Mouse (Mus musculus): ENCODE results near the gene Tspan11. TPM values are rescaled to one million over a fixed set of nuclear protein-coding genes. Genes with fewer than 3 reads are reported as not detected.
A peak's percentile ranks its signal among the peaks of the same experiment; 100 is the strongest.

Tspan11 gene
- polyA plus RNA-seq, 1 experiment from 2014 or later = 1.9 TPM

GRCm38 (mm10) chr6:127987374-127987773, 100.0 kb downstream of the Tspan11 start:
- Histone ChIP-seq H3K4me1 (replicated peaks) (peaks cover 87% of the 10 kb centered on the region), H3K27me3 (replicated peaks) (no peaks in the 10 kb centered on the region), H3K36me3 (0 out of 2 replicates have a peak, but pooled peaks cover 5% of the 10 kb centered on the region), H3K27ac (ENCODE audit: poor library complexity, severe bottlenecking) (peak overlapping the region; percentile 89), H3K4me3 (no peak overlapping the region), H3K4me2 (no peak overlapping the region), H3K9me3 (replicated peaks) (no peaks in the 10 kb centered on the region), H3K9ac (no peak overlapping the region)
- ATAC-seq (ENCODE audit: insufficient number of reproducible peaks, low FRiP score) = no peak
- 73% methylated on average over 14 of the region's 14 CpGs for WGBS

DNA sequence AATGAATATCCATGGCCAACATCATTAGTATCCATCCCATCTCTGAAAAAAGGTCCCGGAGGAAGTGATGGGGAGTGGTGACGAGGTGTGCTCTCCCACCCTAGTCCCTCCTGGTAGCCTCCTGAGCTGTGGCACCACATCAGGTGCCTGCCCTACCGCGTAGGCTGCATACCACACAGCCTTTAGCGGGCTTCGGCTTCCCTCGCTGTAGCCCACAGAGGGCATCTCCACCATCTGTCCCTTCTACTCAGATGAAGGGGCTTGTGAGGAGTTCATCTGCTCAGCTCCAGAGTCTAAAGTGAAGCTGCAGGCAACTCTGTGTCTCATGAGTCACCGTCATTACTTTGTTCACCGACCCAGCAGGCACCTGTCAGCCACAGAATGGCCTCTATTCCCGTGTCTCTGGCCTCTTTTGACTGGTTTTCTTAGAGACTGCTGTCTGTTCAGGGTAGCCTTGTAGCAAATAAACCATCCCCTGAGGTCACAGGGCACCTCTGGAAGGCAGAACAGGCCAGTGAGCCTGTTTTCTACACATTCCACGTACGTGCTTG, 101.6 kb downstream of the Tspan11 start:
- ATAC-seq (ENCODE audit: insufficient number of reproducible peaks, low FRiP score) = no peak
- Histone ChIP-seq H3K4me2 (peak overlapping the region; percentile 52; the same call in 1 of the 2 replicates), H3K4me1 (replicated peaks) (peaks cover 91% of the 10 kb centered on the region), H3K36me3 (peaks cover 5% of the 10 kb centered on the region; the same call in 1 of the 2 replicates), H3K9me3 (replicated peaks) (no peaks in the 10 kb centered on the region), H3K27ac (ENCODE audit: poor library complexity, severe bottlenecking) (peak overlapping the region; percentile 97), H3K4me3 (no peak overlapping the region), H3K27me3 (replicated peaks) (no peaks in the 10 kb centered on the region), H3K9ac (peak overlapping the region; percentile 53)
- 83% methylated on average over 12 of the region's 12 CpGs for WGBS

- Histone ChIP-seq H3K4me2 (peak overlapping the region; percentile 52), H3K4me3 (peak overlapping the region; percentile 26), H3K36me3 (no peaks in the 10 kb centered on the region; the same call in 1 of the 2 replicates), H3K9ac (peak overlapping the region; percentile 60), H3K27ac (ENCODE audit: poor library complexity, severe bottlenecking) (peak overlapping the region; percentile 97), H3K9me3 (replicated peaks) (no peaks in the 10 kb centered on the region), H3K4me1 (replicated peaks) (peaks cover 97% of the 10 kb centered on the region), H3K27me3 (replicated peaks) (no peaks in the 10 kb centered on the region)
- 41% methylated on average over 11 of the region's 11 CpGs for WGBS
- peak; percentile 78 for ATAC-seq (ENCODE audit: insufficient number of reproducible peaks, low FRiP score)
Observed at GRCm38 (mm10) chr6:127989624-127990212, 102.3 kb downstream of the Tspan11 start.

- no peaks in the 10 kb centered on the region for H3K27me3 ChIP-seq (replicated peaks)
- H3K9me3 ChIP-seq (replicated peaks) = no peaks in the 10 kb centered on the region
- no peak overlapping the region for H3K4me3 ChIP-seq
- no peaks in the 10 kb centered on the region; the same call in 1 of the 2 replicates for H3K36me3 ChIP-seq
- H3K27ac ChIP-seq (ENCODE audit: poor library complexity, severe bottlenecking) = peak overlapping the region; percentile 97
- 52% methylated on average over 11 of the region's 11 CpGs for WGBS
- H3K4me2 ChIP-seq = peak overlapping the region; percentile 52
- peaks cover 87% of the 10 kb centered on the region for H3K4me1 ChIP-seq (replicated peaks)
- ATAC-seq (ENCODE audit: insufficient number of reproducible peaks, low FRiP score) = peak; percentile 71
- H3K9ac ChIP-seq = peak overlapping the region; percentile 61
Observed at GRCm38 (mm10) chr6:127991509-127992176, 104.3 kb downstream of the Tspan11 start.

DNA sequence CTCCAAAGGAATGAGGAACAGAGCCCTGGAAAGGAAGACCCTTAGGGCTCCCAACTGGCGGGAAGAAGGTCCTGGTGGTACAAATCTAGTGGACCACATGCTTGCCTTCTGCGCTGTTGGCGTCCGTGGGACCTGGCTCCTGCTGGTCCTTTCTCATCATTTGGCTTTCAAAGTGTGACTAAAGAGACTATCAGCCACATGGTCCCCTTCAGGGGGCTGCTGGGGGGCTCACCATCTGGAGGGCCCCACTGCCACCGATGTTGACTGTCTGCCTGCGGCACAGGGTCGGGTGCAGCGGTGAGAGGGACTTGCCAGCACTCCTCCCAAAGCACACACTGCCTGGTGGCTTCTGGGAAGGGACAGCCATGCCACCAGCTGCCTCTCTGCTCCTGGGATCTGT, 105.6 kb downstream of the Tspan11 start:
- 0 out of 2 replicates have a peak overlapping the region, but pooled peaks have one; percentile 97 for H3K27ac ChIP-seq (ENCODE audit: poor library complexity, severe bottlenecking)
- H3K4me2 ChIP-seq = no peak overlapping the region
- ATAC-seq (ENCODE audit: insufficient number of reproducible peaks, low FRiP score) = no peak
- H3K4me1 ChIP-seq (replicated peaks) = peaks cover 73% of the 10 kb centered on the region
- no peak overlapping the region for H3K4me3 ChIP-seq
- H3K27me3 ChIP-seq (replicated peaks) = no peaks in the 10 kb centered on the region
- H3K9me3 ChIP-seq (replicated peaks) = no peaks in the 10 kb centered on the region
- peaks cover 10% of the 10 kb centered on the region for H3K36me3 ChIP-seq
- WGBS = 88% methylated on average over 8 of the region's 8 CpGs
- no peak overlapping the region for H3K9ac ChIP-seq

DNA sequence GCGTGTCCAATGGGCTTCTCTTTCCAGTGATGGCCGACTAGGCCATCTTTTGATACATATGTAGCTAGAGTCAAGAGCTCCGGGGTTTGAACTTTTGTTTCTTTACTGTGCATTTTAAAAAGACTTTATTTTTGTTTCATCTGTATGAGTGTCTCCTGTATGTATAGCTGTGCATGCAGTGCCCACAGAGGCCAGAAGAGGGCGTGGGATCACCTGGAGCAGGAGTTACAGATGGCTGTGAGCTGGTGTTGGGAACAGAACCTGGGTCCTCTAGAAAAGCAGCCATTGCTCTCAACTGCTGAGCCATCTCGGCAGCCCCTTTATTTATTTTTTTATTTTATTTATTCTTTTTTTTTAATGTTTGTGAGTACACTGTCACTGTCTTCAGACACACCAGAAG, 109.5 kb downstream of the Tspan11 start:
- Histone ChIP-seq H3K36me3 (peaks cover 15% of the 10 kb centered on the region), H3K9me3 (replicated peaks) (no peaks in the 10 kb centered on the region), H3K4me3 (no peak overlapping the region), H3K27ac (ENCODE audit: poor library complexity, severe bottlenecking) (no peak overlapping the region), H3K4me1 (replicated peaks) (peaks cover 49% of the 10 kb centered on the region), H3K4me2 (no peak overlapping the region), H3K27me3 (replicated peaks) (no peaks in the 10 kb centered on the region), H3K9ac (no peak overlapping the region)
- no peak for ATAC-seq (ENCODE audit: insufficient number of reproducible peaks, low FRiP score)
- 83% methylated on average over 5 of the region's 5 CpGs for WGBS

GRCm38 (mm10) chr6:127999118-127999517, 111.7 kb downstream of the Tspan11 start:
- Histone ChIP-seq H3K36me3 (peaks cover 15% of the 10 kb centered on the region), H3K4me2 (no peak overlapping the region), H3K27me3 (replicated peaks) (no peaks in the 10 kb centered on the region), H3K4me1 (replicated peaks) (peaks cover 51% of the 10 kb centered on the region), H3K4me3 (no peak overlapping the region), H3K9me3 (replicated peaks) (no peaks in the 10 kb centered on the region), H3K9ac (no peak overlapping the region), H3K27ac (ENCODE audit: poor library complexity, severe bottlenecking) (no peak overlapping the region)
- WGBS = 88% methylated on average over 2 of the region's 2 CpGs
- ATAC-seq (ENCODE audit: insufficient number of reproducible peaks, low FRiP score) = no peak

GRCm38 (mm10) chr6:128000777-128001176, 113.4 kb downstream of the Tspan11 start:
- Histone ChIP-seq H3K9ac (no peak overlapping the region), H3K27me3 (replicated peaks) (no peaks in the 10 kb centered on the region), H3K4me2 (no peak overlapping the region), H3K27ac (ENCODE audit: poor library complexity, severe bottlenecking) (no peak overlapping the region), H3K4me3 (no peak overlapping the region), H3K4me1 (replicated peaks) (peaks cover 52% of the 10 kb centered on the region), H3K9me3 (replicated peaks) (no peaks in the 10 kb centered on the region), H3K36me3 (peaks cover 15% of the 10 kb centered on the region)
- ATAC-seq (ENCODE audit: insufficient number of reproducible peaks, low FRiP score) = no peak
- WGBS = 75% methylated on average over 3 of the region's 3 CpGs

DNA sequence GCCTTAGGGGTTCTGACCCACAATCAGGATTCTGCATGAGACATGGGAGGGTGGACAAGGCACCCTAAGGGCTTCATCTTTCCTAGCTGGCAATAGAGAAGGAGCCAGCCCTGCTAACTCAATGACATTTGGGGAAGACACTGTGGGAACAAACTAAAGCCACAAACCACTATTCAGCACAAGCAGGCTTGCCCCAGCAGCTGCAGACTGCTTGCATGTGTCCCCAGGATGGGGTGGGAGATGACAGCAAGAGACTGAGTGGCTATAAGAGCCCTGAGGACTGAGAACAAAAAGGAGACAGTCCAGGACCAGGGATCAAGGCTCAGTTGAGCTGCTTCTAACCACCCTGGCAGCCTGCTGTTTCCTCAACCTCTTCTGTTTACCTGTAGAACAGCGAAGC, 114.2 kb downstream of the Tspan11 start:
- no peak overlapping the region for H3K9ac ChIP-seq
- no peaks in the 10 kb centered on the region for H3K9me3 ChIP-seq (replicated peaks)
- no peak for ATAC-seq (ENCODE audit: insufficient number of reproducible peaks, low FRiP score)
- H3K27ac ChIP-seq (ENCODE audit: poor library complexity, severe bottlenecking) = no peak overlapping the region
- H3K36me3 ChIP-seq = peaks cover 15% of the 10 kb centered on the region
- no peak overlapping the region for H3K4me2 ChIP-seq
- no peaks in the 10 kb centered on the region for H3K27me3 ChIP-seq (replicated peaks)
- 74% methylated on average over 1 of the region's 1 CpGs for WGBS
- H3K4me3 ChIP-seq = no peak overlapping the region
- H3K4me1 ChIP-seq (replicated peaks) = peaks cover 60% of the 10 kb centered on the region

GRCm38 (mm10) chr6:128002104-128002503, 114.7 kb downstream of the Tspan11 start:
- Histone ChIP-seq H3K4me3 (no peak overlapping the region), H3K27ac (ENCODE audit: poor library complexity, severe bottlenecking) (no peak overlapping the region), H3K36me3 (peaks cover 13% of the 10 kb centered on the region), H3K4me2 (no peak overlapping the region), H3K27me3 (replicated peaks) (no peaks in the 10 kb centered on the region), H3K9ac (no peak overlapping the region), H3K4me1 (replicated peaks) (peaks cover 64% of the 10 kb centered on the region), H3K9me3 (replicated peaks) (no peaks in the 10 kb centered on the region)
- ATAC-seq (ENCODE audit: insufficient number of reproducible peaks, low FRiP score) = no peak
- 72% methylated on average over 10 of the region's 10 CpGs for WGBS

DNA sequence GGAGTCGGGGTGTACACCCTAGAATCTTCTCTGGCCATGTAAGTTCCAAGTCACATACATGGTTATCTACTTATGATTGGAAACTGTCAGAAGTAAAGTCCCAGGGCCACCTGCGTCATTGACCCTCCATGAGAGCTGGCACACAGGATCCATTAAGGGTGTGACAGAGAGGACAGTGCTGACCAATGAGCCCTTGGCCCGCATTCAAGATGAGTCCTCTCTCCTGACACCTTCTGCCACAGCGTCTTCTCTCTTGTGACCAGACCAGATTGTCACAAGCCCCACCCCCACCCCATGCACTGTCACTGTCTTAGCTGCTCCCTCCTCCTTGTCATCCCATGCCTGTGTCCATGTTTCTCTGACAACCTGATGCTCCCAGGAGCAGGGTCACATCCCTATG, 115.3 kb downstream of the Tspan11 start:
- peaks cover 8% of the 10 kb centered on the region for H3K36me3 ChIP-seq
- WGBS = 60% methylated on average over 4 of the region's 4 CpGs
- no peaks in the 10 kb centered on the region for H3K9me3 ChIP-seq (replicated peaks)
- H3K4me1 ChIP-seq (replicated peaks) = peaks cover 70% of the 10 kb centered on the region
- H3K27me3 ChIP-seq (replicated peaks) = no peaks in the 10 kb centered on the region
- H3K4me3 ChIP-seq = no peak overlapping the region
- H3K4me2 ChIP-seq = no peak overlapping the region
- H3K27ac ChIP-seq (ENCODE audit: poor library complexity, severe bottlenecking) = no peak overlapping the region
- H3K9ac ChIP-seq = no peak overlapping the region
- ATAC-seq (ENCODE audit: insufficient number of reproducible peaks, low FRiP score) = no peak
